Mouse (Mus musculus) bone marrow macrophage, adult 2 months (primary cell): ENCODE measurements around the gene Aif1l.

ENCODE experiments used
- CTCF ChIP-seq: IDR thresholded peaks from 2 replicates; pipeline ENCODE4 v1.5.1; 2012; ENCODE audit warnings: low read depth, mild to moderate bottlenecking, low read length, moderate library complexity
- POLR2A ChIP-seq: IDR thresholded peaks from 2 replicates; pipeline ENCODE4 v1.6.1; 2012; ENCODE audit warnings: mild to moderate bottlenecking, low read depth, low read length, borderline replicate concordance

- no peak for TF ChIP-seq CTCF
- no peak for TF ChIP-seq POLR2A
Measured at GRCm38 (mm10) chr2:31952236-31952635, 2.3 kb downstream of the Aif1l start.
